Mouse (Mus musculus): Measurements from ENCODE around the gene Cacng7. TPM values are rescaled to one million over a fixed set of nuclear protein-coding genes. Genes with fewer than 3 reads are reported as not detected.

The Cacng7 gene
- polyA plus RNA-seq, 1 experiment from 2014 or later = 1.7 TPM

DNA sequence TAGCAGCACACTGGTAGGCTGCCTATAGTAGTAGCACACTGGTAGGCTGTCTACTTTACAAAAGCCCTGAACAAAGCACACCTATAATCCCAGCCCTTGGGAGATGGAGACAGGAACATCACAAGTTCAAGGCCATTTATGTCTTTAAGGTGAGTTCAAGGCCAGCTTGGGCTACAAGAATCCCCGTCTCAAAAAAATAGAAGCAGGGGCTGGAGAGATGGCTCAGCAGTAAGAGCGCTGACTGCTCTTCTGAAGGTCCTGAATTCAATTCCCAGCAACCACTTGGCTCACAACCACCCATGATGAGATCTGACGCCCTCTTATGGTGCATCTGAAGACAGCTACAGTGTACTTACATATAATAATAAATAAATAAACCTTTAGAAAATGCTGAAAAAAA, 12.5 kb downstream of the Cacng7 start:
- WGBS = 93% methylated on average over 3 of the region's 3 CpGs

GRCm38 (mm10) chr7:3347366-3348287, 14.9 kb downstream of the Cacng7 start:
- Histone ChIP-seq H3K9me3 (ENCODE audit: control insufficient read depth, low read length) (no peaks in the 10 kb centered on the region), H3K4me2 (ENCODE audit: low read depth, low read length) (no peak overlapping the region), H3K9ac (ENCODE audit: low read depth, low read length) (no peak overlapping the region), H3K36me3 (ENCODE audit: control insufficient read depth, insufficient read depth, low read length) (peaks cover 70% of the 10 kb centered on the region), H3K27ac (replicated peaks; ENCODE audit: low read depth, low read length) (no peak overlapping the region), H3K27me3 (replicated peaks; ENCODE audit: control insufficient read depth, insufficient read depth, low read length) (no peaks in the 10 kb centered on the region), H3K4me3 (ENCODE audit: low read depth, low read length) (no peak overlapping the region), H3K4me1 (ENCODE audit: control insufficient read depth, insufficient read depth, low read length) (no peaks in the 10 kb centered on the region)
- WGBS = 53% methylated on average over 20 of the region's 20 CpGs
- DNase-seq (ENCODE audit: low spot score) = no peak
- ATAC-seq (ENCODE audit: low read depth) = no peak

More for the DNA sequence above, 12.5 kb downstream of the Cacng7 start:
- Histone ChIP-seq H3K4me3 (ENCODE audit: low read depth, low read length) (no peak overlapping the region), H3K9ac (ENCODE audit: low read depth, low read length) (no peak overlapping the region), H3K27me3 (replicated peaks; ENCODE audit: control insufficient read depth, insufficient read depth, low read length) (no peaks in the 10 kb centered on the region), H3K4me1 (ENCODE audit: control insufficient read depth, insufficient read depth, low read length) (no peaks in the 10 kb centered on the region), H3K27ac (replicated peaks; ENCODE audit: low read depth, low read length) (no peak overlapping the region), H3K4me2 (ENCODE audit: low read depth, low read length) (no peak overlapping the region), H3K36me3 (ENCODE audit: control insufficient read depth, insufficient read depth, low read length) (peaks cover 62% of the 10 kb centered on the region), H3K9me3 (ENCODE audit: control insufficient read depth, low read length) (no peaks in the 10 kb centered on the region)
- ATAC-seq (ENCODE audit: low read depth) = no peak
- no peak for DNase-seq (ENCODE audit: low spot score)

GRCm38 (mm10) chr7:3348326-3348725, 15.6 kb downstream of the Cacng7 start:
- 68% methylated on average over 5 of the region's 5 CpGs for WGBS
- H3K4me3 ChIP-seq (ENCODE audit: low read depth, low read length) = no peak overlapping the region
- H3K36me3 ChIP-seq (ENCODE audit: control insufficient read depth, insufficient read depth, low read length) = peaks cover 63% of the 10 kb centered on the region
- no peaks in the 10 kb centered on the region for H3K27me3 ChIP-seq (replicated peaks; ENCODE audit: control insufficient read depth, insufficient read depth, low read length)
- H3K9ac ChIP-seq (ENCODE audit: low read depth, low read length) = no peak overlapping the region
- no peak for DNase-seq (ENCODE audit: low spot score)
- no peaks in the 10 kb centered on the region for H3K4me1 ChIP-seq (ENCODE audit: control insufficient read depth, insufficient read depth, low read length)
- H3K27ac ChIP-seq (replicated peaks; ENCODE audit: low read depth, low read length) = no peak overlapping the region
- H3K9me3 ChIP-seq (ENCODE audit: control insufficient read depth, low read length) = no peaks in the 10 kb centered on the region
- no peak for ATAC-seq (ENCODE audit: low read depth)
- H3K4me2 ChIP-seq (ENCODE audit: low read depth, low read length) = no peak overlapping the region

- WGBS = 86% methylated on average over 9 of the region's 9 CpGs
- no peak for DNase-seq (ENCODE audit: low spot score)
- Histone ChIP-seq H3K27me3 (replicated peaks; ENCODE audit: control insufficient read depth, insufficient read depth, low read length) (no peaks in the 10 kb centered on the region), H3K9me3 (ENCODE audit: control insufficient read depth, low read length) (no peaks in the 10 kb centered on the region), H3K9ac (ENCODE audit: low read depth, low read length) (no peak overlapping the region), H3K4me1 (ENCODE audit: control insufficient read depth, insufficient read depth, low read length) (no peaks in the 10 kb centered on the region), H3K27ac (replicated peaks; ENCODE audit: low read depth, low read length) (no peak overlapping the region), H3K4me3 (ENCODE audit: low read depth, low read length) (no peak overlapping the region), H3K36me3 (ENCODE audit: control insufficient read depth, insufficient read depth, low read length) (peaks cover 57% of the 10 kb centered on the region), H3K4me2 (ENCODE audit: low read depth, low read length) (no peak overlapping the region)
- no peak for ATAC-seq (ENCODE audit: low read depth)
Observed at GRCm38 (mm10) chr7:3349775-3350174, 17.0 kb downstream of the Cacng7 start.

DNA sequence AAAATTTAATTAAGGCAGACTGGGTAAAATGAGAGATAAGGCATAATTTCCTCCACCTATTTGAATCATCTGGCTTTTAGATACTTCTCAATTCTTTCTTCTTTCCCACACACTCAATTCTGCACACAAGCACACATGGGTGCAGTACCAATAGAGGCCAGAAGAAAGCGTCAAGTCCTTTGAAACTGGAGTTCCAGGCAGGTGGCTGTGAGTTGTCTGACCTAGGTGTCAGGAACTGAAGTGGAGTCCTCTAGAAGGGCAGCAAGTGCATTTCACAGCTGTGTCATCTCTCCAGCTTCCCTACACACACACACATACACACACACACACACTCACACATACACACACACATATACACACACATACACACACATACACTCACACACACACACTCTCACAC, 18.8 kb downstream of the Cacng7 start:
- H3K27ac ChIP-seq (replicated peaks; ENCODE audit: low read depth, low read length) = no peak overlapping the region
- no peak overlapping the region for H3K4me3 ChIP-seq (ENCODE audit: low read depth, low read length)
- no peak overlapping the region for H3K9ac ChIP-seq (ENCODE audit: low read depth, low read length)
- H3K4me2 ChIP-seq (ENCODE audit: low read depth, low read length) = no peak overlapping the region
- WGBS = 80% methylated on average over 1 of the region's 1 CpGs
- H3K9me3 ChIP-seq (ENCODE audit: control insufficient read depth, low read length) = no peaks in the 10 kb centered on the region
- H3K36me3 ChIP-seq (ENCODE audit: control insufficient read depth, insufficient read depth, low read length) = peaks cover 51% of the 10 kb centered on the region
- H3K4me1 ChIP-seq (ENCODE audit: control insufficient read depth, insufficient read depth, low read length) = no peaks in the 10 kb centered on the region
- DNase-seq (ENCODE audit: low spot score) (no peak), ATAC-seq (ENCODE audit: low read depth) (no peak)
- no peaks in the 10 kb centered on the region for H3K27me3 ChIP-seq (replicated peaks; ENCODE audit: control insufficient read depth, insufficient read depth, low read length)

DNA sequence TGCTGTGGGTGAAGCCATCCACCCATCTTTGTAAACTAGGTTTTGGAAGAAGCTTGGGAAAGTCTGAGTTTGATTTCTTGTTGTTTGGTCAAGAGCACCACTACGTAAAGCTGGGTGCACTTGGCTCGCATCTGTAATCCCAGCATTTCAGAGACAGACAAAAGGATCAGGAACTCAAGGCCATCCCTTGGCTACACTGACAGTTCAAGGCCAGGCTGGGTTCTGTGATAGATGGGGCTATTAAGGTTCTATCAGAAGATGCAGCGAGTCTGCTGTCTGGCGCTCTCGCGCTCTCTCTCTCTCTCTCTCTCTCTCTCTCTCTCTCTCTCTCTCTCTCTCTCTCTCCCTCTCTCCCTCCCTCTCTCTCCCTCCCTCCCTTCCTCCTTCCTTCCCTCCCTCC, 22.1 kb downstream of the Cacng7 start:
- ATAC-seq (ENCODE audit: low read depth) (no peak), DNase-seq (ENCODE audit: low spot score) (no peak)
- H3K4me3 ChIP-seq (ENCODE audit: low read depth, low read length) = no peak overlapping the region
- H3K27ac ChIP-seq (replicated peaks; ENCODE audit: low read depth, low read length) = no peak overlapping the region
- WGBS = 92% methylated on average over 6 of the region's 6 CpGs
- H3K36me3 ChIP-seq (ENCODE audit: control insufficient read depth, insufficient read depth, low read length) = peaks cover 43% of the 10 kb centered on the region
- no peak overlapping the region for H3K4me2 ChIP-seq (ENCODE audit: low read depth, low read length)
- no peaks in the 10 kb centered on the region for H3K9me3 ChIP-seq (ENCODE audit: control insufficient read depth, low read length)
- no peaks in the 10 kb centered on the region for H3K27me3 ChIP-seq (replicated peaks; ENCODE audit: control insufficient read depth, insufficient read depth, low read length)
- no peak overlapping the region for H3K9ac ChIP-seq (ENCODE audit: low read depth, low read length)
- no peaks in the 10 kb centered on the region for H3K4me1 ChIP-seq (ENCODE audit: control insufficient read depth, insufficient read depth, low read length)

GRCm38 (mm10) chr7:3360678-3361077, 27.9 kb downstream of the Cacng7 start:
- Histone ChIP-seq H3K9ac (ENCODE audit: low read depth, low read length) (no peak overlapping the region), H3K27me3 (replicated peaks; ENCODE audit: control insufficient read depth, insufficient read depth, low read length) (0 out of 2 replicates have a peak, but pooled peaks cover 1% of the 10 kb centered on the region), H3K4me2 (ENCODE audit: low read depth, low read length) (no peak overlapping the region), H3K4me1 (ENCODE audit: control insufficient read depth, insufficient read depth, low read length) (no peaks in the 10 kb centered on the region), H3K27ac (replicated peaks; ENCODE audit: low read depth, low read length) (no peak overlapping the region), H3K36me3 (ENCODE audit: control insufficient read depth, insufficient read depth, low read length) (peaks cover 38% of the 10 kb centered on the region), H3K4me3 (ENCODE audit: low read depth, low read length) (no peak overlapping the region), H3K9me3 (ENCODE audit: control insufficient read depth, low read length) (no peaks in the 10 kb centered on the region)
- no peak for ATAC-seq (ENCODE audit: low read depth)
- DNase-seq (ENCODE audit: low spot score) = no peak
- WGBS = 100% methylated on average over 1 of the region's 1 CpGs

DNA sequence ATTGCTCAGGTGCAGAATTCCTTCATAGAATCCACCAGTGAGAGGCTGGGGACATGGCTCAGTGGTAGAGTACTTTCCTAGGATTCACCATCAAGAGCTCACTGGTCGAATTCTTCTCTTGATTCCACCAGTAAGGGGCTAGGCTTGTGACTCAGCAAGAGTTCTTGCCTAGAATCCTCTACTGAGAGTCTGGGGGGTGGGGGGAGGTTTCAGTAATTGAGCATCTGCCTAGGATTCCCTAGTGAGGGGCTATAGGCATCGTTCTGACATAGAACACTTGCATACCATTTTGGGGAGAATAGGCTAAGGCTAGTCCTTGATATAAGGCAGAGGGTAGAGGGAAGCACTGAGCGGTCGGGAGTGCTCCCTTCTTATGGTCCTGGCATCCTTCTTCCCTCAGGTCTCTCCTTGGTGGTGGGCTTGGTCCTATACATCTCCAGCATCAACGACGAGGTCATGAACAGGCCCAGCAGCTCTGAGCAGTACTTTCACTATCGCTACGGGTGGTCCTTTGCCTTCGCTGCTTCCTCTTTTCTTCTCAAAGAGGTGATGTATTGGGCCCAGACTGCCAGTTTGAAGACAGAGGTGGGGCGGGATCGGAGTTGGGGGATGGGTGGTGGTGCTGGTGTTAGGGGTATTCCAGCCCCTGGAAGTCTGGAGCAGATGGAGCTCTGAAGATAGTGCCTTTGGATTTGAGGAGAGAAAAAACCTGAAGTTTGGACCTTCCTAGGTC, 33.0 kb downstream of the Cacng7 start:
- WGBS = 49% methylated on average over 11 of the region's 11 CpGs
- H3K27me3 ChIP-seq (replicated peaks; ENCODE audit: control insufficient read depth, insufficient read depth, low read length) = 0 out of 2 replicates have a peak, but pooled peaks cover 8% of the 10 kb centered on the region
- H3K9me3 ChIP-seq (ENCODE audit: control insufficient read depth, low read length) = no peaks in the 10 kb centered on the region
- no peak overlapping the region for H3K4me3 ChIP-seq (ENCODE audit: low read depth, low read length)
- H3K27ac ChIP-seq (replicated peaks; ENCODE audit: low read depth, low read length) = no peak overlapping the region
- peaks cover 15% of the 10 kb centered on the region for H3K36me3 ChIP-seq (ENCODE audit: control insufficient read depth, insufficient read depth, low read length)
- H3K4me2 ChIP-seq (ENCODE audit: low read depth, low read length) = no peak overlapping the region
- H3K4me1 ChIP-seq (ENCODE audit: control insufficient read depth, insufficient read depth, low read length) = peaks cover 3% of the 10 kb centered on the region; the same call in 1 of the 2 replicates
- no peak overlapping the region for H3K9ac ChIP-seq (ENCODE audit: low read depth, low read length)
- DNase-seq (ENCODE audit: low spot score) (no peak), ATAC-seq (ENCODE audit: low read depth) (no peak)
